Mouse (Mus musculus) heart, postnatal 10 days (tissue): Measurements from ENCODE around the gene Slc39a11. TPM values are rescaled to one million over a fixed set of nuclear protein-coding genes. Genes with fewer than 3 reads are reported as not detected.

ENCODE experiments used
- DNase-seq, 2 experiments: peaks; one replicate each; pipeline ENCODE4 v3.0.0; 2021
- intact Hi-C: fragments of 180-260 bp; cut with DNase I; formaldehyde crosslinking; loops from one replicate; pipeline ENCODE4 v1.15.1; 2025
- total RNA-seq, 2 experiments: library from RNA; stranded (reverse); gene quantifications; 2 replicates each; pipeline ENCODE4 v1.2.3; 2021

Slc39a11 gene
- total RNA-seq, 2 experiments from 2014 or later = 6.2 to 8.1 TPM

- no peak for DNase-seq
- intact Hi-C loops = no loop called here
These were observed 429.2 kb downstream of the Slc39a11 start for GRCm38 (mm10) chr11:113220649-113221048.

DNA sequence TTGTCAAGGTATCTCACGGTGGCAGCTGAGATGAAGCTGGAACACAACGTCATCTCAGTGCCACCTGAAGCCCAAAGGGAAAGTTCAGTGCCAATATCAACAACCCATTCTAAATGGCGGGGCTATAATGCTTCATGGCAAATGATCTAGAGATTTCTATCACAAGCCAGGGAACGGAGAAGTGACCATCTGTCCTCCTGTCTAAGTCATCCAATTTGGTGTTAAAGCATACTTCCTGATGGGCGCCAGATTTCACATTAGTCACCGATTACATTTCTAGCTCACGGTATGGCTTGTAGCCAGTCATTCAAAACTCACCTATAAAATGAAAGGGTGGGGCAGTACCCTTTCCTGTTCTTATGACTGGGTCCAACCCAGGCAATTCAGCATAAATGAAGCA, 435.1 kb downstream of the Slc39a11 start:
- DNase-seq = no peak
- intact Hi-C loops = no loop called here

GRCm38 (mm10) chr11:113212390-113213025, 437.4 kb downstream of the Slc39a11 start:
- intact Hi-C loops = no loop called here

GRCm38 (mm10) chr11:113209220-113209878, 440.5 kb downstream of the Slc39a11 start:
- DNase-seq = no peak
- intact Hi-C loops = no loop called here

More at GRCm38 (mm10) chr11:113212390-113213025, 437.4 kb downstream of the Slc39a11 start:
- no peak for DNase-seq

DNA sequence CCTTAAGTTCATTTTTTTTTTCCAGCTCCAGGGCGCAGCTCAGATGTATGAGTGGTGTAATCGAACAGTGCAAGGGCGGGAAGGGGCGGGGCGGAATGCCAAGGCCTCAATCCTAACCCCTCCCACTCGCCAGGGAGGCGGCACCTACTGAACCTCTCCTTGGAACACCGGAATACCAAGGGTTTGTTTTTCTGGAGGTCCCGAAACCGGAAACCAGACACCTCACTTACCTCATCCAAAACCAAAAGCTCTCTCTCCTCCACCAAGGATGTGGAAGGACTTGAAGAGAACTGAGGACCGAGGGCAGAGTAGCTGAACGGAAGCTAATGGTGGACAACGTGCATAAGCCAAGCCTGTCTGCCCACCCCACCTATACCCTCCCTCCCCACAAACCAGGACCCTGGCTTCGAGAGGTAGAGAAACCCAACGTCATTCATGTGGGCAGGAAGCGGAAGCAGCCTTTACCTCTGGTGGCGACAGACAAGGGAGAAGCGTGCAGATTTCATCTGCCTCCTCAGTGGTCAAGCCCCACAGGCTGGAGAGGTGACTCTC, 441.3 kb downstream of the Slc39a11 start:
- intact Hi-C loops = no loop called here
- DNase-seq = no peak

- intact Hi-C loops = no loop called here
- DNase-seq = no peak
These were observed 441.9 kb downstream of the Slc39a11 start for GRCm38 (mm10) chr11:113207966-113208365.

- DNase-seq = no peak
- intact Hi-C loops = no loop called here
These were observed 443.8 kb downstream of the Slc39a11 start for GRCm38 (mm10) chr11:113206099-113206498.

DNA sequence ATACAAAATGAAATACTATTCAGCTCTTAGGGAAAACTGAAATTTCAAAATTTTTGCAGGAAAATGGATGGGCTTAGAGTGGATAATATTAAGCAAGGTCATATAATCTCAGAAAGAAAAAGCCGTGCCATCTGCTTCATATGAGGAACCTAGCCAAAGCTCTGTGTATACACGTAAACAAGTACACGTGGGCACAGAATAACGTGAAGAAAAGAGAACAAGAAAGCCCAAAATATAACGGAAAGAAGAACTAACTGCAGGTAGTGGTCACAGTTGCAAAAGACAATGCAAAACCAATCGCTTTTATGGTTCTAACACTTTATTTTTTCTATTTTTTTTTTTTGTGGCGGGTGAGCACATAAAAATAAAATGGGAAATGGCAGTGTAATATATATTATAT, 446.9 kb downstream of the Slc39a11 start:
- intact Hi-C loops = no loop called here
- no peak for DNase-seq

GRCm38 (mm10) chr11:113201470-113201997, 448.3 kb downstream of the Slc39a11 start:
- intact Hi-C loops = no loop called here
- DNase-seq = peak; percentile 79 to 83

GRCm38 (mm10) chr11:113200901-113201300, 449.0 kb downstream of the Slc39a11 start:
- intact Hi-C loops = no loop called here
- peak in 1 of 2 experiments; percentile 19 for DNase-seq

DNA sequence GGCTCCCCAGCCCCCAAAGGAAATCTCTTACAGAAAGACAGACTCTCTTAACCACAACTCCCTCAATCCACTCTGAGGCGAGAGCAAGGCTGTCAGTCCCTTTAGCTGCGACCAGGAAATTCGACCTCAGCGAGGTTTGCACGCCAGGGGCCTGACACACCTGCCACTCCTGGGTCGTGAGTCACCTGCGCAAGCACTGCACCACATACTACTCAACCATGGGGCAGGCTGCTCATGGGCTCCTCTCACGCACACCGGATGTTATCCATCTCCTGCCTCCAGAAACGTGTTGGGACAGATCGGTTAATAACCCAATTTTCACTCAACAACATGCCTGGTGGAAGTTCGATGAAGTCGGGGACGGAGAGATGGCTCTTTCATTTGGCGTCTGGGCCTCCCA, 451.3 kb downstream of the Slc39a11 start:
- intact Hi-C loops = no loop called here
- no peak for DNase-seq

DNA sequence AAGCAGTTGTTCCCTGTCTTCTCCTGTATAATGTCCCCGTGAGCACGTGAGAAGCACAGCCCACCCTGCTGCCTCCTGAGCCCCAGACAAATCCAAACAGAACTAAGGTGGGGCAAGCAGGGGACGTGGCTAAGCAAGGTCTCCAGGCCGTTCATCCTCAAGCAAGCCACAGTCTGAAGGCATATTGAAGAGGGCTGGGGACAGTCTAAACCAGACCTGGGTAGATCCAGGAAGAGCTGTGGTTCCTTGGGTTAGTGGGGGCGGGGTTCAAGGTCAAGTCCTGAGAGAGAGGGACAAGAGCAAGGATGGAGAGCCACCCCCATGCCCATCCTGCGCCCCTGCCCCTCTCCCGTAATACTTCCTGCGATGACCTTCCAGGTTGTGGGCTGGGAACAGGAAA, 452.3 kb downstream of the Slc39a11 start:
- no peak for DNase-seq
- intact Hi-C loops = no loop called here

GRCm38 (mm10) chr11:113196234-113197007, 453.5 kb downstream of the Slc39a11 start:
- no peak for DNase-seq
- intact Hi-C loops = no loop called here

Other genes with a start within 250 kb of the Slc39a11 start
- not detected for gene Sstr2, start 30.7 kb downstream of the Slc39a11 start, total RNA-seq
- gene Cog1, start 910 bp downstream of the Slc39a11 start, total RNA-seq = 10 to 100 TPM; 17.1 to 18.1 TPM
- 10 to 100 TPM; 21.1 TPM for gene Fam104a, start 34.1 kb upstream of the Slc39a11 start, total RNA-seq
- 1 to 10 TPM; 7.1 to 8.4 TPM for gene D11Wsu47e, start 34.3 kb upstream of the Slc39a11 start, total RNA-seq
- not detected for gene Cpsf4l, start 59.9 kb upstream of the Slc39a11 start, total RNA-seq
- 10 to 100 TPM; 23.6 to 33.0 TPM for gene Cdc42ep4, start 101.8 kb upstream of the Slc39a11 start, total RNA-seq